Mouse (Mus musculus): ENCODE results near the gene Hykk. TPM values are rescaled to one million over a fixed set of nuclear protein-coding genes. Genes with fewer than 3 reads are reported as not detected.
"Not testable (repeated sequence)": the region's sequence is repeated elsewhere in the genome, so short reads cannot be mapped to it uniquely, and the experiment has no call there.

The Hykk gene
- total RNA-seq, 1 experiment, result 1.8 TPM

DNA sequence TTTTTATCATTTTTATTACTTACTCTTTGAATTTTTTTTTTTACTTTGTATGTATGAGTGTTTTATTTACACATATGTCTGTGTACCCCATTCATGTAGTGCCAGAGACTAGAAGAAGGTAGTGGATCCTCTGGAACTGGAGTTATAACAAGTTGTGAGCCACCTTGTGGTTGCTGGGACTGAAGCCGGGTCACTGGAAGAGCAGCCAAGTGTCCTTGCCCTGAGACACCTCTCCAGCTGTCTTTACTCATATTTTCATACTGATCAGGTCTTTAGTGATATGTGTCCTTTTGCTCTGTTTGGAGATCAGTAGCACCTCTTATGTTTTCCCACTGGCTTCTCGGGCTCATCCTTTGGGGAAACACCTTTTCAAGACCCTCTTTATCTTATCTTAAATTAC lies 27.4 kb downstream of the Hykk start:
- Histone ChIP-seq H3K27ac (ENCODE audit: insufficient read depth, low read depth, low read length, poor library complexity, severe bottlenecking) (no peak overlapping the region), H3K4me3 (ENCODE audit: insufficient read depth in 1 of 2, low read depth in 1 of 2, low read length in 2 of 2, poor library complexity in 1 of 2, severe bottlenecking in 1 of 2) (no peak overlapping the region), H3K9me3 (ENCODE audit: control insufficient read depth, insufficient read depth, low read depth, low read length) (no peaks in the 10 kb centered on the region), H3K36me3 (ENCODE audit: control insufficient read depth, insufficient read depth, low read length, poor library complexity, severe bottlenecking) (no peaks in the 10 kb centered on the region), H3K9ac (ENCODE audit: insufficient read depth, low read depth, low read length, poor library complexity, severe bottlenecking) (no peak overlapping the region), H3K4me1 (ENCODE audit: control insufficient read depth in 2 of 2, insufficient read depth in 2 of 2, low read length in 2 of 2, poor library complexity in 1 of 2) (peaks cover 0 to under 1% of the 10 kb centered on the region in 2 experiments; a peak in 1 of 4 replicates)
- no peak for TF ChIP-seq HCFC1 (IDR thresholded peaks at IDR 0.05; ENCODE audit: borderline replicate concordance, insufficient read depth, low read length)
- no peak for TF ChIP-seq ZC3H11A (IDR thresholded peaks at IDR 0.05; ENCODE audit: borderline replicate concordance, low read depth, low read length)
- TF ChIP-seq CHD2 (IDR thresholded peaks at IDR 0.05; ENCODE audit: low read depth, low read length), result no peak
- TF ChIP-seq MAFK (IDR thresholded peaks at IDR 0.05; ENCODE audit: insufficient read depth, low read depth, low read length), result no peak
- TF ChIP-seq ZNF384 (IDR thresholded peaks at IDR 0.05; ENCODE audit: low read depth, low read length), result no peak
- in situ Hi-C loops (cut with MboI; ENCODE audit: low sequenced_read_pairs in 2 of 2, unreplicated experiment in 2 of 2), result loop anchor here in 1 of 2 experiments (25.0 kb wide), 1 partner anchor 168 kb away; no protein-coding TSS in a partner anchor
- DNase-seq (ENCODE audit: low read depth, low spot score), result no peak

- H3K9ac ChIP-seq (ENCODE audit: insufficient read depth, low read depth, low read length, poor library complexity, severe bottlenecking), result peak overlapping the region; percentile 54
- no peak for DNase-seq (ENCODE audit: low read depth, low spot score)
- in situ Hi-C loops (cut with MboI; ENCODE audit: low sequenced_read_pairs in 2 of 2, unreplicated experiment in 2 of 2), result loop anchor here in 1 of 2 experiments (25.0 kb wide), 1 partner anchor 166 kb away; no protein-coding TSS in a partner anchor
These were observed 29.2 kb downstream of the Hykk start for GRCm38 (mm10) chr9:54946256-54946655.

GRCm38 (mm10) chr9:54949465-54949864 lies 32.4 kb downstream of the Hykk start:
- Histone ChIP-seq H3K9ac (ENCODE audit: insufficient read depth, low read depth, low read length, poor library complexity, severe bottlenecking) (no peak overlapping the region), H3K4me1 (ENCODE audit: control insufficient read depth in 2 of 2, insufficient read depth in 2 of 2, low read length in 2 of 2, poor library complexity in 1 of 2) (peaks cover 1 to 2% of the 10 kb centered on the region in 2 experiments; a peak in 1 of 4 replicates), H3K36me3 (ENCODE audit: control insufficient read depth, insufficient read depth, low read length, poor library complexity, severe bottlenecking) (peaks cover 17% of the 10 kb centered on the region), H3K4me3 (ENCODE audit: insufficient read depth in 1 of 2, low read depth in 1 of 2, low read length in 2 of 2, poor library complexity in 1 of 2, severe bottlenecking in 1 of 2) (no peak overlapping the region), H3K9me3 (ENCODE audit: control insufficient read depth, insufficient read depth, low read depth, low read length) (no peaks in the 10 kb centered on the region), H3K27ac (ENCODE audit: insufficient read depth, low read depth, low read length, poor library complexity, severe bottlenecking) (no peak overlapping the region)
- TF ChIP-seq MAFK (IDR thresholded peaks at IDR 0.05; ENCODE audit: insufficient read depth, low read depth, low read length) (no peak), ZC3H11A (IDR thresholded peaks at IDR 0.05; ENCODE audit: borderline replicate concordance, low read depth, low read length) (no peak), CHD2 (IDR thresholded peaks at IDR 0.05; ENCODE audit: low read depth, low read length) (no peak), ZNF384 (IDR thresholded peaks at IDR 0.05; ENCODE audit: low read depth, low read length) (no peak)
- in situ Hi-C loops (cut with MboI; ENCODE audit: low sequenced_read_pairs in 2 of 2, unreplicated experiment in 2 of 2), result loop anchor here in 1 of 2 experiments (25.0 kb wide), 1 partner anchor 163 kb away; no protein-coding TSS in a partner anchor
- DNase-seq (ENCODE audit: low read depth, low spot score), result no peak

More at GRCm38 (mm10) chr9:54946256-54946655, 29.2 kb downstream of the Hykk start:
- Histone ChIP-seq H3K9me3 (ENCODE audit: control insufficient read depth, insufficient read depth, low read depth, low read length) (no peaks in the 10 kb centered on the region), H3K4me3 (ENCODE audit: insufficient read depth in 1 of 2, low read depth in 1 of 2, low read length in 2 of 2, poor library complexity in 1 of 2, severe bottlenecking in 1 of 2) (peak overlapping the region; percentile 39 to 57), H3K27ac (ENCODE audit: insufficient read depth, low read depth, low read length, poor library complexity, severe bottlenecking) (no peak overlapping the region), H3K4me1 (ENCODE audit: control insufficient read depth in 2 of 2, insufficient read depth in 2 of 2, low read length in 2 of 2, poor library complexity in 1 of 2) (peaks cover 0 to 1% of the 10 kb centered on the region in 2 experiments; a peak in 1 of 4 replicates), H3K36me3 (ENCODE audit: control insufficient read depth, insufficient read depth, low read length, poor library complexity, severe bottlenecking) (no peaks in the 10 kb centered on the region)
- TF ChIP-seq MAFK (IDR thresholded peaks at IDR 0.05; ENCODE audit: insufficient read depth, low read depth, low read length), result no peak
- no peak for TF ChIP-seq HCFC1 (IDR thresholded peaks at IDR 0.05; ENCODE audit: borderline replicate concordance, insufficient read depth, low read length)
- TF ChIP-seq CHD2 (IDR thresholded peaks at IDR 0.05; ENCODE audit: low read depth, low read length), result no peak
- TF ChIP-seq ZC3H11A (IDR thresholded peaks at IDR 0.05; ENCODE audit: borderline replicate concordance, low read depth, low read length), result no peak
- no peak for TF ChIP-seq ZNF384 (IDR thresholded peaks at IDR 0.05; ENCODE audit: low read depth, low read length)

DNA sequence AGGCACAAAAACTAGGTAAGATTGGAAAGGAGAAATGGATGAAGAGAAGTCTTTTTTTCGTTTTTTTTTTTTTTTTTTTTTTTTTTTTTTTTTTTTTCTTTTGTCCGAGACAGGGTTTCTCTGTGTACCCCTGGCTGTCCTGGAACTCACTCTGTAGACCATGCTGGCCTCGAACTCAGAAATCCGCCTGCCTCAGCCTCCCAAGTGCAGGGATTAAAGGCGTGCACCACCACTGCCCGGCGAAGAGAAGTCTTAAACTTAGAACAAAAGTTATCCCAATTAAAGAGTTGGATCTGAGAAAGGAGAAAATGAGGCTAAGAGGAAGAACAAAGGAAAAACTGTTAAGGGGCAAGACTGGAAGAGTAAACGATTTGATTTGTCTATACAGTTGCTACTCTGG lies 33.1 kb downstream of the Hykk start:
- in situ Hi-C loops (cut with MboI; ENCODE audit: low sequenced_read_pairs in 2 of 2, unreplicated experiment in 2 of 2); H3K4me1 ChIP-seq (ENCODE audit: control insufficient read depth in 2 of 2, insufficient read depth in 2 of 2, low read length in 2 of 2, poor library complexity in 1 of 2); H3K27ac ChIP-seq (ENCODE audit: insufficient read depth, low read depth, low read length, poor library complexity, severe bottlenecking); DNase-seq (ENCODE audit: low read depth, low spot score); H3K9me3 ChIP-seq (ENCODE audit: control insufficient read depth, insufficient read depth, low read depth, low read length): not testable (repeated sequence)
- peak overlapping the region; percentile 26; the same call in 1 of the 2 replicates for H3K9ac ChIP-seq (ENCODE audit: insufficient read depth, low read depth, low read length, poor library complexity, severe bottlenecking)
- peak overlapping the region; percentile 47 to 96 for H3K4me3 ChIP-seq (ENCODE audit: insufficient read depth in 1 of 2, low read depth in 1 of 2, low read length in 2 of 2, poor library complexity in 1 of 2, severe bottlenecking in 1 of 2)
- peaks cover 19% of the 10 kb centered on the region for H3K36me3 ChIP-seq (ENCODE audit: control insufficient read depth, insufficient read depth, low read length, poor library complexity, severe bottlenecking)

Measured in ES-E14 (cell line).